Mouse (Mus musculus): Measurements from ENCODE around the gene Myadm. TPM values are rescaled to one million over a fixed set of nuclear protein-coding genes. Genes with fewer than 3 reads are reported as not detected.

The Myadm gene
- total and polyA plus RNA-seq, 2 experiments from 2014 or later: 24.2 to 39.4 TPM

- Histone ChIP-seq H3K4me1 (ENCODE audit: insufficient read depth, low read length) (no peaks in the 10 kb centered on the region), H3K27ac (ENCODE audit: low read depth, low read length) (no peak overlapping the region), H3K9ac (replicated peaks; ENCODE audit: low read length, poor library complexity, severe bottlenecking) (no peak overlapping the region), H3K9me3 (ENCODE audit: low read length) (no peaks in the 10 kb centered on the region), H3K4me2 (ENCODE audit: low read depth, low read length, poor library complexity, severe bottlenecking) (no peak overlapping the region), H3K4me3 (ENCODE audit: low read depth, low read length) (no peak overlapping the region), H3K27me3 (ENCODE audit: insufficient read depth, low read length) (no peaks in the 10 kb centered on the region), H3K36me3 (ENCODE audit: insufficient read depth, low read length) (peaks cover 22% of the 10 kb centered on the region)
- 92% methylated on average over 9 of the region's 9 CpGs for WGBS
- TF ChIP-seq CTCF (IDR thresholded peaks at IDR 0.05): no peak
- no peak for ATAC-seq (ENCODE audit: low FRiP score)
- DNase-seq (ENCODE audit: low spot score): no peak
These were observed 60.9 kb downstream of the Myadm start for GRCm38 (mm10) chr7:3349775-3350174.

Other genes starting within 250 kb of the Myadm start
- not detected in 2 replicates for gene AU018091, start 119.9 kb upstream of the Myadm start, total RNA-seq (2014; rRNA removed)
- not detected in 2 replicates for gene AU018091, start 119.9 kb upstream of the Myadm start, polyA plus RNA-seq (2015; fragmentation: Nextera tagmentation; extraction: Ambion mirVana)
- 0.05 and 0.16 TPM in 2 replicates for gene Nlrp12, start 39.3 kb upstream of the Myadm start, total RNA-seq (2014; rRNA removed)
- 0.09 TPM in 1 of 2 replicates, not detected in the other for gene Nlrp12, start 39.3 kb upstream of the Myadm start, polyA plus RNA-seq (2015; fragmentation: Nextera tagmentation; extraction: Ambion mirVana)
- 11.5 and 12.5 TPM in 2 replicates for gene Prkcg, start 99 bp downstream of the Myadm start, total RNA-seq (2014; rRNA removed)
- gene Prkcg, start 99 bp downstream of the Myadm start, polyA plus RNA-seq (2015; fragmentation: Nextera tagmentation; extraction: Ambion mirVana): 6.0 and 7.4 TPM in 2 replicates
- 78.5 and 115 TPM in 2 replicates for gene Cacng7, start 43.9 kb downstream of the Myadm start, total RNA-seq (2014; rRNA removed)
- 2.9 and 3.7 TPM in 2 replicates for gene Cacng7, start 43.9 kb downstream of the Myadm start, polyA plus RNA-seq (2015; fragmentation: Nextera tagmentation; extraction: Ambion mirVana)
- 44.0 and 59.0 TPM in 2 replicates for gene Cacng8, start 101.6 kb downstream of the Myadm start, total RNA-seq (2014; rRNA removed)
- 20.8 and 21.4 TPM in 2 replicates for gene Cacng8, start 101.6 kb downstream of the Myadm start, polyA plus RNA-seq (2015; fragmentation: Nextera tagmentation; extraction: Ambion mirVana)
- gene Cacng6, start 135.1 kb downstream of the Myadm start, total RNA-seq (2014; rRNA removed): not detected in 2 replicates
- gene Cacng6, start 135.1 kb downstream of the Myadm start, polyA plus RNA-seq (2015; fragmentation: Nextera tagmentation; extraction: Ambion mirVana): 0.20 TPM in 1 of 2 replicates, not detected in the other
- not detected in 2 replicates for gene Tarm1, start 213.5 kb downstream of the Myadm start, total RNA-seq (2014; rRNA removed)
- gene Tarm1, start 213.5 kb downstream of the Myadm start, polyA plus RNA-seq (2015; fragmentation: Nextera tagmentation; extraction: Ambion mirVana): not detected in 2 replicates